Mouse (Mus musculus): ENCODE measurements around the gene Chrna4. TPM values are rescaled to one million over a fixed set of nuclear protein-coding genes. Genes with fewer than 3 reads are reported as not detected.

Chrna4 gene
- polyA plus RNA-seq, 1 experiment from 2014 or later = 2.4 TPM

DNA sequence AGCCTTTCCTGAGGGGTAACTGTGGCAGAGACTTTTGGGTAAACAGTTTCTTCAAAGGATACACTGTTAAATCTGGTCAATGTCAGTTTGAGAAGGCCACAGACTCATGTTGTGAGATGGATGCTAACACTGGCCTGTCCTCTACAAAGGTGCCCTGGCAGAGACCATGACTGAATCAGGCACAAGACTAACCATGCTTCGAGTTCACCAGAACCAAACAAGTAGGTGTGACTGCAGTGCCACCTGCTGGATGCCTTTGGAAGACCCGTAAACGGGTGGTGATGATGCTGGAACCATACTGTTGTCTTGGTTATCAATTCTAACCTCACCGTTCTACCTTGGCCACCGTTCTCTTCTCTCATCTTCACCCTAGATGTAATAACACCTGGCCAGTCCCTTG is 16.8 kb upstream of the Chrna4 start:
- H3K4me1 ChIP-seq = peaks cover 6% of the 10 kb centered on the region; the same call in 1 of the 2 replicates
- no peak overlapping the region for H3K9ac ChIP-seq
- no peaks in the 10 kb centered on the region for H3K27me3 ChIP-seq
- H3K27ac ChIP-seq = no peak overlapping the region
- WGBS = 22% methylated on average over 5 of the region's 5 CpGs
- ATAC-seq (ENCODE audit: low FRiP score, low read depth) = no peak
- H3K36me3 ChIP-seq = no peaks in the 10 kb centered on the region
- no peaks in the 10 kb centered on the region for H3K9me3 ChIP-seq
- no peak overlapping the region for H3K4me2 ChIP-seq (replicated peaks)
- no peak overlapping the region for H3K4me3 ChIP-seq

DNA sequence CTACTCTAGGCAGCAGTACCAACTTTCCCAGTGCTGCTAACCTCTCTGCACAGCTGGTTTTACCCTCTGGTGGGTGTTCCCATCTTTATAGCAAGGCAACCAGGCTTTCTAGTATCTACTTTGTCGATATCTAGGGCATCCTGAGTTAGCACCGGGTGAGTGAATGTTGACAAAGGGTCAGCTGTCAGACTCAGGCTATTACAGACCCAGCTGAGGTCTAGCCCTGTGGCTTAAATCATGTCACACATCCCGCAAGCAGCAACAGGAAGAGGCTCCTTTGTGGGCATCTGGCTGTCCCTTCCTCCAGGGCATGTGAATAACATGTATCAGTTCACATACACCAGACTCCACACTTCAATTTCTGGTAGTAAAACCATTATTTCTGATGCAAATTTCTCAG is 14.8 kb upstream of the Chrna4 start:
- Histone ChIP-seq H3K4me3 (no peak overlapping the region), H3K4me1 (peaks cover 6% of the 10 kb centered on the region; the same call in 1 of the 2 replicates), H3K27ac (no peak overlapping the region), H3K36me3 (no peaks in the 10 kb centered on the region), H3K4me2 (replicated peaks) (no peak overlapping the region), H3K9ac (no peak overlapping the region), H3K9me3 (no peaks in the 10 kb centered on the region), H3K27me3 (no peaks in the 10 kb centered on the region)
- WGBS = 36% methylated on average over 3 of the region's 3 CpGs
- no peak for ATAC-seq (ENCODE audit: low FRiP score, low read depth)

GRCm38 (mm10) chr2:181057341-181057740 is 14.0 kb upstream of the Chrna4 start:
- no peaks in the 10 kb centered on the region for H3K9me3 ChIP-seq
- no peak overlapping the region for H3K4me2 ChIP-seq (replicated peaks)
- no peaks in the 10 kb centered on the region for H3K27me3 ChIP-seq
- no peak overlapping the region for H3K27ac ChIP-seq
- peaks cover 6% of the 10 kb centered on the region; the same call in 1 of the 2 replicates for H3K4me1 ChIP-seq
- H3K4me3 ChIP-seq = no peak overlapping the region
- WGBS = 37% methylated on average over 8 of the region's 8 CpGs
- no peak overlapping the region for H3K9ac ChIP-seq
- no peaks in the 10 kb centered on the region for H3K36me3 ChIP-seq
- ATAC-seq (ENCODE audit: low FRiP score, low read depth) = no peak

DNA sequence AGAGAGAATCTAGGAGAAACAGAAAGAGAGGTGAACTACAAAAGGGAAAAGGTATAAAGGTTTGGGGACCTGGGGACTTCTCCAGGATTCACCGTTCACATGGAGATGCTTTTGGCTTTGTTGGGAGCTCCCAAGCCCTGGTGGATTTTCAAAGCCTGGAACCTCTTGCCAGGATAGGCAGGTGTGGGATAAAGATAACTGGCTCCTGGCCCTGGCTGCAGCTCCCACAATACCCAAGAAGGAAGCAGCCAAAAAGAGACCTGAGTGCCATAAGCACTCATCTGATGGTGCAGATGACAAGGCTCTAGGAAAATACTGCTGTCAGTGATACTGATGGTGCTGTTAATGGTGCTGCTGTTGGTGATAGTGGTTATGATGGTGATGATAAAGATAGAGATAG is 8.8 kb upstream of the Chrna4 start:
- no peak overlapping the region for H3K4me3 ChIP-seq
- H3K9me3 ChIP-seq = no peaks in the 10 kb centered on the region
- no peak overlapping the region for H3K4me2 ChIP-seq (replicated peaks)
- H3K9ac ChIP-seq = no peak overlapping the region
- H3K27me3 ChIP-seq = peaks cover 16% of the 10 kb centered on the region
- H3K27ac ChIP-seq = no peak overlapping the region
- no peak for ATAC-seq (ENCODE audit: low FRiP score, low read depth)
- WGBS = 72% methylated on average over 1 of the region's 1 CpGs
- peaks cover 1% of the 10 kb centered on the region; the same call in 1 of the 2 replicates for H3K4me1 ChIP-seq
- H3K36me3 ChIP-seq = no peaks in the 10 kb centered on the region

DNA sequence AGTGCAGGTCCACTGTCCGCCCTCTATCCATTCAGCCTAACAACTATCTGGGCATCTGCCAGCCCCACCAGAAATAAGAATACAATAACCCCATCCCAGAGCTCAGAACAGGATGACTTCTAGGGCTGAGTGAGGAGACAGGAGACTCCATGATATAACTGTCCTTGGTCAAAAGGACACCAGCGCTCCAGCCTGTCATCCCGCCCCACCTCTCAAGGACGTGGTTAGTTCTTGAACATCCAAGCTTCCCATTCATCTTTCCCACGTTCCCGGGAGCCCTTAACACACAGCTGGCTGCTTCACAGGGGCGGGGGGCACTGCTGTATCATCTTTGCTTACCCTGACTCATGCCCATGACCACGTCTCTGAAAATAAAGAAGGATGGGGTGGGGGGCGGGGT is 5.6 kb upstream of the Chrna4 start:
- no peak for ATAC-seq (ENCODE audit: low FRiP score, low read depth)
- Histone ChIP-seq H3K9me3 (no peaks in the 10 kb centered on the region), H3K4me1 (no peaks in the 10 kb centered on the region; the same call in 1 of the 2 replicates), H3K4me3 (no peak overlapping the region), H3K4me2 (replicated peaks) (no peak overlapping the region), H3K9ac (no peak overlapping the region), H3K36me3 (no peaks in the 10 kb centered on the region), H3K27me3 (peaks cover 16% of the 10 kb centered on the region), H3K27ac (no peak overlapping the region)
- 80% methylated on average over 9 of the region's 9 CpGs for WGBS

DNA sequence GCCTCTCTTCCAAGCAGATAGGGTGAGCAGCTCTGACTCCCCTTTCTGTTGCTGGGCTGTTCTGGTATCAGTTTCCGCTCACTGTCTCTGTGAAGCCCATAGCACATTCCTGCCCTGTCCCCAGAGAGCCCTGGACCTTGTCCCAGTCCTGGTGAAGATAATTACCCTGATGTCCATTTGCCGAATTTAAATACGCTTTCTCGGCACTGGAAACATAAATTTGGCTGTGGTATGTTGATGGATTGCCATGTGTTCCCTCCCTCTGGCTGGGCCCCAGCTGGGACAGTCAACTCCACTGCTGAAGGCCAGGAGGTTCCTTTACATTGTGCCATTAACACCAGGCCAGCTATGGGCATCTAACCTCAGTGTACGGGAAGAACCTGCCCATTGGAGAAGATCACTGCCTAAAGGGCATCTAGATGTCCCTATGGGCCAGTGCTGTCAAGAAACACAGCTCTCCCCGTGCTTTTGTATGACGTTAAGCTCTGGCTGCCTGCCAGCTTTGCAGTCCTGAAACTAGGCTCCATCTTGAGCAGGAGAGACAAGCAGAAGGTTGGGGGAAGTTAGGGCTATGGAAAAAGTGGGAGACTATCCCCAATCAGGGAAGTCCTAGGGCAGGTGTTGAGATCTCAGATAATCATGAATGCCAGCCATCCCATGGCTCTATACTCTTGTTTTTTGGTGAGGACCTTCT is 5.1 kb upstream of the Chrna4 start:
- Histone ChIP-seq H3K27me3 (peaks cover 16% of the 10 kb centered on the region), H3K9ac (no peak overlapping the region), H3K9me3 (no peaks in the 10 kb centered on the region), H3K4me2 (replicated peaks) (no peak overlapping the region), H3K27ac (no peak overlapping the region), H3K4me1 (no peaks in the 10 kb centered on the region; the same call in 1 of the 2 replicates), H3K36me3 (no peaks in the 10 kb centered on the region), H3K4me3 (no peak overlapping the region)
- WGBS = 61% methylated on average over 7 of the region's 7 CpGs
- no peak for ATAC-seq (ENCODE audit: low FRiP score, low read depth)

DNA sequence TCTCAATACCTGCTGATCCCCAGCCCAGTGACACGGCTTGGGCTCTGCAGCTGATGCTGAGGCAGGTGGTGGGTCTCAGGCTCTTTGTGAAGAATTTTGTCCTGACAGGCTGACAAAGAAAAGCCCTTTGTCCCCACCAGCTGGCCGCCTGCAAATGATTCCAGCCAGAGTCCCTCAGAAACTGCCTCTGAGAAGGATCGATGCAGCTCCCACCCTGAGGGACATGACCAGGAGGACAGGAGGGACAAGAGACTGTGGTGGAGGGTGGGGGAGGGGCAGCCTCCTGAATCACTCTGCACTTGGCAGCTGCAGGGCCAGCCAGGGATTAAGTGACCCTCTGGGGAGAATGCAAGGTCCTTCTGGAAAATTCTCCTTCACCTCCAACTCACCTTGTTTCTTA is 655 bp upstream of the Chrna4 start:
- Histone ChIP-seq H3K27ac (no peak overlapping the region), H3K9me3 (no peaks in the 10 kb centered on the region), H3K27me3 (peaks cover 37% of the 10 kb centered on the region), H3K4me2 (replicated peaks) (no peak overlapping the region), H3K4me1 (peaks cover 6% of the 10 kb centered on the region), H3K36me3 (no peaks in the 10 kb centered on the region), H3K4me3 (no peak overlapping the region), H3K9ac (no peak overlapping the region)
- no peak for ATAC-seq (ENCODE audit: low FRiP score, low read depth)
- WGBS = 18% methylated on average over 3 of the region's 3 CpGs

DNA sequence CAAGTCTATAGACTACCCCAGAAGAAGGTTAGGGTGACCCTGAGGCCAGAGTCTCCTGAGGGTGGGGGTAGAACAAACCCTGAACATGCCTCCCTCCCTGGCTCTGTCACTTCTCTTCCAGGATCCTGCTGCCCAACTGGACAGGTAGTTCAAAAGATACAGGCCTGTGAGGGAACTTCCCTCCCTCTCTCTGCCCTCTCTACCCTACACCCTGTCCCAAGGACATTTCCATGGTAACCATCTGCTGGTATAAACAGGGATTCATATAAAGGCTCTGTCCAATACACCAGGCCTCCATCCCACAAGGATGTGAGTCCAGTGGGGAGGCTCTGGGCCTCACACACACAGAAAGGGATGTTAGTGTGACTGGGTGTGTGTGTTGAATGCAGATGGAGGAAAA is 970 bp downstream of the Chrna4 start:
- Histone ChIP-seq H3K36me3 (no peaks in the 10 kb centered on the region), H3K4me1 (peaks cover 12% of the 10 kb centered on the region), H3K9me3 (no peaks in the 10 kb centered on the region), H3K27me3 (peaks cover 53% of the 10 kb centered on the region), H3K4me3 (no peak overlapping the region), H3K4me2 (replicated peaks) (no peak overlapping the region), H3K9ac (no peak overlapping the region), H3K27ac (no peak overlapping the region)
- ATAC-seq (ENCODE audit: low FRiP score, low read depth) = no peak

DNA sequence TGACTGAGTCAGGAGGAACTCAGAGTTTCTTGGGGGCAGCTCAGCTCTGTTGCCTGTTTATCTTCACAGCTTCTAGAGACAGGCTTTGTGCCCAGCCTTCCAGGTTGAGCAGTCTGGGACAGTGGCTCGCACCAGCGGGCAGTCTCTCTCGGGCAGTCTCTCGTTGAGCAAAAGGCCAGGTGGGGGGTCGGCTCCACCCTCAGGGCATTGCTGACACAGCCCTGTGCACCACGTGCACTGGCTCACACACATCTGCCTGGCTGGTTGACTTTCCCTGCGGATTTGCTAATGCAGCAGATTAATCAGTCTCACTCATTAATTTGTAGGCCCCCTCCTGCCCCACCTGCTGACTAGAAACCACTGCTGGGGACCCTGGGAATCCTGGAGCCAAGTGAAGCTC is 1.4 kb downstream of the Chrna4 start:
- Histone ChIP-seq H3K27ac (no peak overlapping the region), H3K4me1 (peaks cover 12% of the 10 kb centered on the region), H3K27me3 (peaks cover 57% of the 10 kb centered on the region), H3K9ac (no peak overlapping the region), H3K4me2 (replicated peaks) (no peak overlapping the region), H3K9me3 (no peaks in the 10 kb centered on the region), H3K4me3 (no peak overlapping the region), H3K36me3 (no peaks in the 10 kb centered on the region)
- 4% methylated on average over 7 of the region's 7 CpGs for WGBS
- no peak for ATAC-seq (ENCODE audit: low FRiP score, low read depth)

- H3K27ac ChIP-seq = no peak overlapping the region
- H3K4me2 ChIP-seq (replicated peaks) = peak overlapping the region; percentile 91
- peak overlapping the region; percentile 66 for H3K4me3 ChIP-seq
- H3K4me1 ChIP-seq = peaks cover 12% of the 10 kb centered on the region
- H3K9ac ChIP-seq = peak overlapping the region; percentile 71
- no peaks in the 10 kb centered on the region for H3K36me3 ChIP-seq
- under 1% methylated on average over 16 of the region's 16 CpGs for WGBS
- H3K27me3 ChIP-seq = peaks cover 78% of the 10 kb centered on the region
- no peak for ATAC-seq (ENCODE audit: low FRiP score, low read depth)
- H3K9me3 ChIP-seq = no peaks in the 10 kb centered on the region
Observed at GRCm38 (mm10) chr2:181039356-181039680, 4.0 kb downstream of the Chrna4 start.

- H3K9me3 ChIP-seq = no peaks in the 10 kb centered on the region
- H3K27ac ChIP-seq = no peak overlapping the region
- ATAC-seq (ENCODE audit: low FRiP score, low read depth) = peak; percentile 31
- H3K4me1 ChIP-seq = peaks cover 12% of the 10 kb centered on the region
- H3K27me3 ChIP-seq = peaks cover 78% of the 10 kb centered on the region
- peak overlapping the region; percentile 91 for H3K4me2 ChIP-seq (replicated peaks)
- peak overlapping the region; percentile 71 for H3K9ac ChIP-seq
- H3K36me3 ChIP-seq = no peaks in the 10 kb centered on the region
- WGBS = 1% methylated on average over 62 of the region's 63 CpGs
- peak overlapping the region; percentile 66 for H3K4me3 ChIP-seq
Observed at GRCm38 (mm10) chr2:181038644-181039355, 4.5 kb downstream of the Chrna4 start.

DNA sequence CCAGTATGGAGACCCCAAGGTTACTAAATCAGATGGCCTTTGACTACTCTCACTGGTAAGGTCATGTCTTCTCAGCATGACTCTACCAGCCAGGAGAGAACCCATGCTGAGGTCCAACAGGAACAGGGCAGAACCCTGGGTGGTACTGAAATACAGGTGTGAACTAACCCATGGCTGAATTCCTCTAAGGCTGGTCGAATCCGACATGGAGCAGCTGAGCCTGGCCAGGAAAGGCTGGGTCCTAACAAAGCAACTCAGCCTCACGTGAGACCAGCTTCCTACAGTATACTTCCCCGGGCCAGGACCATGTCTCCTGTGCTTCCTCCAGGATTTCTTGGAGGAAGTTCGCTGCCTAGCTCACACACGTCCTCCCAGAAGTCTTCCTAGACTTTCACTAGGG is 6.8 kb downstream of the Chrna4 start:
- Histone ChIP-seq H3K4me2 (replicated peaks) (no peak overlapping the region), H3K9ac (no peak overlapping the region), H3K9me3 (no peaks in the 10 kb centered on the region), H3K27ac (no peak overlapping the region), H3K4me1 (peaks cover 12% of the 10 kb centered on the region), H3K4me3 (no peak overlapping the region), H3K27me3 (peaks cover 77% of the 10 kb centered on the region), H3K36me3 (no peaks in the 10 kb centered on the region)
- no peak for ATAC-seq (ENCODE audit: low FRiP score, low read depth)
- WGBS = 76% methylated on average over 6 of the region's 6 CpGs

- no peak overlapping the region for H3K4me3 ChIP-seq
- H3K27me3 ChIP-seq = peaks cover 63% of the 10 kb centered on the region
- no peaks in the 10 kb centered on the region for H3K36me3 ChIP-seq
- no peaks in the 10 kb centered on the region for H3K9me3 ChIP-seq
- no peak overlapping the region for H3K9ac ChIP-seq
- no peak overlapping the region for H3K27ac ChIP-seq
- ATAC-seq (ENCODE audit: low FRiP score, low read depth) = no peak
- peaks cover 12% of the 10 kb centered on the region for H3K4me1 ChIP-seq
- H3K4me2 ChIP-seq (replicated peaks) = no peak overlapping the region
- 74% methylated on average over 7 of the region's 7 CpGs for WGBS
Observed at GRCm38 (mm10) chr2:181035186-181035585, 8.2 kb downstream of the Chrna4 start.

Data from limb, embryonic 13.5 days (tissue).